Mouse (Mus musculus): Measurements from ENCODE around the gene Gm20773.
"Not testable (repeated sequence)": the region's sequence is repeated elsewhere in the genome, so short reads cannot be mapped to it uniquely, and the experiment has no call there.

Gene Gm20773

DNA sequence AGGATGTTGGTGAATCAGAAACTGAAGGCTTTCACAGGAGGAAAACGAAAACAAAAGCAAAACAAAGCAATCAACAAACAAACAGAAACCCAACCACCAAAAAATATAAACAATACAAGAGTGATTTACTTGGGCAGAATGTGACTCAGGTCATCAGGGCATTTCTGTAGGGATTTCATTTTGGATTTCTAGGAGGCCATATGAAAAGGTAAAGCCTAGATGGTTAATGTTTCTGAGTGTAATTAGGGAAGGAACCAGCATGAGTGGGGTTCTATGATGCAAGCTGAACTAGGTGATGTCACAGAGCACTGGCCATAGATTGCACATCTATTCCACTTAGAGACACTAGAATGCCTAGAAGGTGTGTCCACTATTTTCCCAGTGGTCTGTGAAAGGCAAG is at the start of gene Gm20773:
Gm20773 (plus strand) TSS at position 301 of the 400 bp plus-strand sequence.
- DNase-seq (ENCODE audit: low spot score in 2 of 2), result not testable (repeated sequence)

GRCm38 (mm10) chrY:13465479-13465878 is 28.3 kb upstream of the Gm20773 start, which contains the start of gene Gm21866:
Gene Gm21866 (minus strand): TSS chrY:13465579.
- not testable (repeated sequence) for DNase-seq (ENCODE audit: low spot score in 2 of 2)
